Mouse (Mus musculus) lung, postnatal 4 days (tissue): ENCODE measurements at regions not wholly inside any gene's neighbourhood (a gene's known extent, or its start where the extent isn't known, plus 50 kb on each side); places are given as distances from the start of the nearest gene placed in this dataset.

Source experiments
- DNase-seq, 2 experiments: peaks; one replicate each; pipeline ENCODE4 v3.0.0; 2021

GRCm38 (mm10) chr2:147454362-147455257 lies 92.9 kb downstream of the Pax1 start:
- DNase-seq, result peak; percentile 51 to 83
